Mouse (Mus musculus) lung, postnatal 36 days (tissue): Measurements from ENCODE around the gene Slc35f3.

Experiments
- DNase-seq: peaks from one replicate; pipeline ENCODE4 v3.0.0; 2022; ENCODE audit warnings: mixed read lengths

Slc35f3 gene

GRCm38 (mm10) chr8:126422174-126422919 lies 124.0 kb downstream of the Slc35f3 start, which contains the start of gene Coa6:
Gene Coa6 (plus strand): TSS chr8:126422515.
- DNase-seq: peak; percentile 99

- DNase-seq: peak; percentile 18
These were observed 124.6 kb downstream of the Slc35f3 start for GRCm38 (mm10) chr8:126422920-126423300.

- no peak for DNase-seq
These were observed 125.8 kb downstream of the Slc35f3 start for GRCm38 (mm10) chr8:126424163-126424562.

- DNase-seq: no peak
These were observed 126.6 kb downstream of the Slc35f3 start for GRCm38 (mm10) chr8:126424946-126425345.

GRCm38 (mm10) chr8:126429635-126430034 lies 131.3 kb downstream of the Slc35f3 start:
- DNase-seq: no peak

GRCm38 (mm10) chr8:126433827-126434226 lies 135.5 kb downstream of the Slc35f3 start:
- DNase-seq: no peak

- no peak for DNase-seq
These were observed 140.6 kb downstream of the Slc35f3 start for GRCm38 (mm10) chr8:126438937-126439336.
